Mouse (Mus musculus): ENCODE measurements around the gene Phf14. TPM values are rescaled to one million over a fixed set of nuclear protein-coding genes. Genes with fewer than 3 reads are reported as not detected.

Phf14 gene
- polyA plus RNA-seq, 1 experiment from 2014 or later: 47.7 TPM

- no peaks in the 10 kb centered on the region for H3K36me3 ChIP-seq (ENCODE audit: insufficient read depth, low read length)
- no peaks in the 10 kb centered on the region for H3K27me3 ChIP-seq (ENCODE audit: insufficient read depth, low read length)
- WGBS: 39% methylated on average over 2 of the region's 2 CpGs
- peaks cover 6% of the 10 kb centered on the region; the same call in 1 of the 2 replicates for H3K4me1 ChIP-seq (ENCODE audit: insufficient read depth, low read length)
- no peak overlapping the region for H3K27ac ChIP-seq (ENCODE audit: low read length)
- no peak overlapping the region for H3K4me2 ChIP-seq (replicated peaks; ENCODE audit: low read depth, low read length)
- H3K9me3 ChIP-seq (ENCODE audit: low read length): no peaks in the 10 kb centered on the region
- no peak for ATAC-seq (ENCODE audit: low FRiP score, low TSS enrichment)
- no peak overlapping the region for H3K4me3 ChIP-seq (ENCODE audit: low read length)
- no peak overlapping the region for H3K9ac ChIP-seq (replicated peaks; ENCODE audit: low read length)
Measured at GRCm38 (mm10) chr6:12052884-12053283, 145.3 kb downstream of the Phf14 start.

GRCm38 (mm10) chr6:12054149-12054548 is 146.5 kb downstream of the Phf14 start:
- peaks cover 6% of the 10 kb centered on the region; the same call in 1 of the 2 replicates for H3K4me1 ChIP-seq (ENCODE audit: insufficient read depth, low read length)

GRCm38 (mm10) chr6:12058717-12059116 is 151.1 kb downstream of the Phf14 start:
- Histone ChIP-seq H3K4me3 (ENCODE audit: low read length) (no peak overlapping the region), H3K9ac (replicated peaks; ENCODE audit: low read length) (no peak overlapping the region), H3K36me3 (ENCODE audit: insufficient read depth, low read length) (no peaks in the 10 kb centered on the region), H3K4me1 (ENCODE audit: insufficient read depth, low read length) (peaks cover 6% of the 10 kb centered on the region; the same call in 1 of the 2 replicates), H3K27me3 (ENCODE audit: insufficient read depth, low read length) (no peaks in the 10 kb centered on the region), H3K4me2 (replicated peaks; ENCODE audit: low read depth, low read length) (no peak overlapping the region), H3K9me3 (ENCODE audit: low read length) (no peaks in the 10 kb centered on the region), H3K27ac (ENCODE audit: low read length) (no peak overlapping the region)
- no peak for ATAC-seq (ENCODE audit: low FRiP score, low TSS enrichment)
- 71% methylated on average over 5 of the region's 5 CpGs for WGBS

More at GRCm38 (mm10) chr6:12054149-12054548, 146.5 kb downstream of the Phf14 start:
- Histone ChIP-seq H3K27me3 (ENCODE audit: insufficient read depth, low read length) (no peaks in the 10 kb centered on the region), H3K27ac (ENCODE audit: low read length) (no peak overlapping the region), H3K9ac (replicated peaks; ENCODE audit: low read length) (no peak overlapping the region), H3K9me3 (ENCODE audit: low read length) (no peaks in the 10 kb centered on the region), H3K36me3 (ENCODE audit: insufficient read depth, low read length) (no peaks in the 10 kb centered on the region), H3K4me2 (replicated peaks; ENCODE audit: low read depth, low read length) (no peak overlapping the region), H3K4me3 (ENCODE audit: low read length) (no peak overlapping the region)
- 49% methylated on average over 3 of the region's 3 CpGs for WGBS
- peak; percentile 71; the same call in 1 of the 2 replicates for ATAC-seq (ENCODE audit: low FRiP score, low TSS enrichment)

- H3K4me3 ChIP-seq (ENCODE audit: low read length): no peak overlapping the region
- no peak for ATAC-seq (ENCODE audit: low FRiP score, low TSS enrichment)
Measured at GRCm38 (mm10) chr6:12059971-12060370, 152.4 kb downstream of the Phf14 start.

GRCm38 (mm10) chr6:12060452-12061140 is 153.0 kb downstream of the Phf14 start:
- H3K27ac ChIP-seq (ENCODE audit: low read length): no peak overlapping the region
- no peaks in the 10 kb centered on the region for H3K4me1 ChIP-seq (ENCODE audit: insufficient read depth, low read length)
- no peak for ATAC-seq (ENCODE audit: low FRiP score, low TSS enrichment)
- no peaks in the 10 kb centered on the region for H3K36me3 ChIP-seq (ENCODE audit: insufficient read depth, low read length)
- no peak overlapping the region for H3K9ac ChIP-seq (replicated peaks; ENCODE audit: low read length)
- no peak overlapping the region for H3K4me3 ChIP-seq (ENCODE audit: low read length)
- WGBS: 85% methylated on average over 9 of the region's 9 CpGs
- H3K9me3 ChIP-seq (ENCODE audit: low read length): no peaks in the 10 kb centered on the region
- no peak overlapping the region for H3K4me2 ChIP-seq (replicated peaks; ENCODE audit: low read depth, low read length)
- no peaks in the 10 kb centered on the region for H3K27me3 ChIP-seq (ENCODE audit: insufficient read depth, low read length)

More at GRCm38 (mm10) chr6:12059971-12060370, 152.4 kb downstream of the Phf14 start:
- H3K4me1 ChIP-seq (ENCODE audit: insufficient read depth, low read length): no peaks in the 10 kb centered on the region
- no peaks in the 10 kb centered on the region for H3K27me3 ChIP-seq (ENCODE audit: insufficient read depth, low read length)
- no peak overlapping the region for H3K9ac ChIP-seq (replicated peaks; ENCODE audit: low read length)
- no peak overlapping the region for H3K4me2 ChIP-seq (replicated peaks; ENCODE audit: low read depth, low read length)
- no peaks in the 10 kb centered on the region for H3K9me3 ChIP-seq (ENCODE audit: low read length)
- no peak overlapping the region for H3K27ac ChIP-seq (ENCODE audit: low read length)
- H3K36me3 ChIP-seq (ENCODE audit: insufficient read depth, low read length): no peaks in the 10 kb centered on the region
- 83% methylated on average over 7 of the region's 7 CpGs for WGBS

GRCm38 (mm10) chr6:12067956-12068355 is 160.3 kb downstream of the Phf14 start:
- no peak for ATAC-seq (ENCODE audit: low FRiP score, low TSS enrichment)

GRCm38 (mm10) chr6:12069357-12069756 is 161.7 kb downstream of the Phf14 start:
- WGBS: 88% methylated on average over 2 of the region's 2 CpGs
- no peaks in the 10 kb centered on the region for H3K4me1 ChIP-seq (ENCODE audit: insufficient read depth, low read length)
- H3K9me3 ChIP-seq (ENCODE audit: low read length): no peaks in the 10 kb centered on the region
- no peak overlapping the region for H3K4me3 ChIP-seq (ENCODE audit: low read length)
- H3K36me3 ChIP-seq (ENCODE audit: insufficient read depth, low read length): 0 out of 2 replicates have a peak, but pooled peaks cover 4% of the 10 kb centered on the region
- H3K27me3 ChIP-seq (ENCODE audit: insufficient read depth, low read length): no peaks in the 10 kb centered on the region
- H3K9ac ChIP-seq (replicated peaks; ENCODE audit: low read length): no peak overlapping the region
- no peak overlapping the region for H3K27ac ChIP-seq (ENCODE audit: low read length)
- no peak for ATAC-seq (ENCODE audit: low FRiP score, low TSS enrichment)
- H3K4me2 ChIP-seq (replicated peaks; ENCODE audit: low read depth, low read length): no peak overlapping the region

More at GRCm38 (mm10) chr6:12067956-12068355, 160.3 kb downstream of the Phf14 start:
- Histone ChIP-seq H3K27ac (ENCODE audit: low read length) (no peak overlapping the region), H3K4me3 (ENCODE audit: low read length) (no peak overlapping the region), H3K4me2 (replicated peaks; ENCODE audit: low read depth, low read length) (no peak overlapping the region), H3K36me3 (ENCODE audit: insufficient read depth, low read length) (0 out of 2 replicates have a peak, but pooled peaks cover 4% of the 10 kb centered on the region), H3K9ac (replicated peaks; ENCODE audit: low read length) (no peak overlapping the region), H3K9me3 (ENCODE audit: low read length) (no peaks in the 10 kb centered on the region), H3K4me1 (ENCODE audit: insufficient read depth, low read length) (no peaks in the 10 kb centered on the region), H3K27me3 (ENCODE audit: insufficient read depth, low read length) (no peaks in the 10 kb centered on the region)
- WGBS: 82% methylated on average over 4 of the region's 4 CpGs

- Histone ChIP-seq H3K9ac (replicated peaks; ENCODE audit: low read length) (no peak overlapping the region), H3K4me1 (ENCODE audit: insufficient read depth, low read length) (no peaks in the 10 kb centered on the region), H3K4me2 (replicated peaks; ENCODE audit: low read depth, low read length) (no peak overlapping the region), H3K36me3 (ENCODE audit: insufficient read depth, low read length) (no peaks in the 10 kb centered on the region), H3K4me3 (ENCODE audit: low read length) (no peak overlapping the region), H3K27ac (ENCODE audit: low read length) (no peak overlapping the region), H3K27me3 (ENCODE audit: insufficient read depth, low read length) (no peaks in the 10 kb centered on the region), H3K9me3 (ENCODE audit: low read length) (no peaks in the 10 kb centered on the region)
- no peak for ATAC-seq (ENCODE audit: low FRiP score, low TSS enrichment)
- 48% methylated on average over 5 of the region's 5 CpGs for WGBS
Measured at GRCm38 (mm10) chr6:12074599-12074998, 167.0 kb downstream of the Phf14 start.

GRCm38 (mm10) chr6:12077338-12077737 is 169.7 kb downstream of the Phf14 start:
- Histone ChIP-seq H3K27ac (ENCODE audit: low read length) (no peak overlapping the region), H3K9ac (replicated peaks; ENCODE audit: low read length) (no peak overlapping the region), H3K27me3 (ENCODE audit: insufficient read depth, low read length) (no peaks in the 10 kb centered on the region), H3K4me2 (replicated peaks; ENCODE audit: low read depth, low read length) (no peak overlapping the region), H3K4me1 (ENCODE audit: insufficient read depth, low read length) (peaks cover 6% of the 10 kb centered on the region), H3K4me3 (ENCODE audit: low read length) (no peak overlapping the region), H3K36me3 (ENCODE audit: insufficient read depth, low read length) (0 out of 2 replicates have a peak, but pooled peaks cover 4% of the 10 kb centered on the region), H3K9me3 (ENCODE audit: low read length) (no peaks in the 10 kb centered on the region)
- ATAC-seq (ENCODE audit: low FRiP score, low TSS enrichment): no peak
- WGBS: 62% methylated on average over 7 of the region's 7 CpGs

- H3K9me3 ChIP-seq (ENCODE audit: low read length): no peaks in the 10 kb centered on the region
- no peak overlapping the region for H3K4me2 ChIP-seq (replicated peaks; ENCODE audit: low read depth, low read length)
- no peak overlapping the region for H3K27ac ChIP-seq (ENCODE audit: low read length)
- no peak overlapping the region for H3K9ac ChIP-seq (replicated peaks; ENCODE audit: low read length)
- ATAC-seq (ENCODE audit: low FRiP score, low TSS enrichment): no peak
- H3K27me3 ChIP-seq (ENCODE audit: insufficient read depth, low read length): no peaks in the 10 kb centered on the region
- H3K4me3 ChIP-seq (ENCODE audit: low read length): no peak overlapping the region
- peaks cover 6% of the 10 kb centered on the region for H3K4me1 ChIP-seq (ENCODE audit: insufficient read depth, low read length)
- 78% methylated on average over 8 of the region's 8 CpGs for WGBS
- 0 out of 2 replicates have a peak, but pooled peaks cover 4% of the 10 kb centered on the region for H3K36me3 ChIP-seq (ENCODE audit: insufficient read depth, low read length)
Measured at GRCm38 (mm10) chr6:12077880-12078618, 170.4 kb downstream of the Phf14 start.

Measured in kidney, embryonic 16.5 days (tissue).